ENCODE assay signal across 15 mouse cellular contexts in genomic region chr2:121188530-121188929, GRCm38 (mm10). TPM values are rescaled to one million over a fixed set of nuclear protein-coding genes. Genes with fewer than 3 reads are reported as not detected.
A peak's percentile ranks its signal among the peaks of the same experiment; 100 is the strongest.
DNase-seq lines count a peak whose midpoint lies in the region; ATAC-seq and TF ChIP-seq lines count a peak whose summit lies in the region.
"Had no signal": no experiment of that assay in that cellular context is flagged by ENCODE, and none has a peak within 500 bp of the region (broad histone marks: within the 10 kb centered on the region; RNA-seq: fewer than 3 reads in every experiment).

No protein-coding gene starts in this region.

- no peaks in the 10 kb centered on the region for H3K9me3 ChIP-seq in forebrain, postnatal 0 days (ENCODE audit: low read length)
- H3K9me3 ChIP-seq in forebrain, embryonic 14.5 days (replicated peaks; ENCODE audit: control insufficient read depth, low read length) = no peaks in the 10 kb centered on the region
- no peaks in the 10 kb centered on the region for H3K9me3 ChIP-seq in kidney, postnatal 0 days (replicated peaks; ENCODE audit: low read length)
- no peaks in the 10 kb centered on the region for H3K9me3 ChIP-seq in kidney, embryonic 14.5 days (ENCODE audit: control insufficient read depth, low read length)
- H3K9me3 ChIP-seq in stomach, postnatal 0 days (ENCODE audit: control insufficient read depth, low read length) = no peaks in the 10 kb centered on the region
- H3K9me3 ChIP-seq: liver, embryonic 12.5 days; midbrain, embryonic 12.5 days had no signal

- no peak overlapping the region for H3K4me2 ChIP-seq in forebrain, postnatal 0 days (ENCODE audit: low read depth)
- no peak overlapping the region for H3K4me2 ChIP-seq in forebrain, embryonic 14.5 days (ENCODE audit: low read length)
- H3K4me2 ChIP-seq in kidney, postnatal 0 days (ENCODE audit: low read length) = no peak overlapping the region
- H3K4me2 ChIP-seq in kidney, embryonic 14.5 days (replicated peaks; ENCODE audit: low read depth, low read length) = no peak overlapping the region
- H3K4me2 ChIP-seq in stomach, postnatal 0 days (replicated peaks; ENCODE audit: low read depth) = no peak overlapping the region
- H3K4me2 ChIP-seq: liver, embryonic 12.5 days; midbrain, embryonic 12.5 days had no signal

- H3K4me3 ChIP-seq in forebrain, postnatal 0 days (ENCODE audit: low read depth, low read length) = no peak overlapping the region
- no peak overlapping the region for H3K4me3 ChIP-seq in forebrain, embryonic 14.5 days (ENCODE audit: low read depth, low read length)
- no peak overlapping the region for H3K4me3 ChIP-seq in kidney, postnatal 0 days (replicated peaks; ENCODE audit: low read depth, low read length)
- H3K4me3 ChIP-seq in kidney, embryonic 14.5 days (ENCODE audit: low read length) = no peak overlapping the region
- no peak overlapping the region for H3K4me3 ChIP-seq in stomach, postnatal 0 days (ENCODE audit: low read depth, low read length)
- H3K4me3 ChIP-seq: liver, embryonic 12.5 days; midbrain, embryonic 12.5 days had no signal

- DNase-seq in forebrain, postnatal 0 days = no peak
- no peak for DNase-seq in forebrain, embryonic 14.5 days (ENCODE audit: low spot score)
- no peak for DNase-seq in kidney, postnatal 0 days (ENCODE audit: low spot score)
- DNase-seq in retina, postnatal 1 day = peak; percentile 3
- no peak for DNase-seq in retina, embryonic 14.5 days (ENCODE audit: low spot score)
- DNase-seq in stomach, postnatal 0 days (ENCODE audit: low spot score) = no peak
- no peak for DNase-seq in right cerebral cortex, adult 18-20 months
- DNase-seq: cerebellum, adult 11 months; heart, adult 18-20 months; kidney, postnatal 14 days; lung, postnatal 36 days had no signal

- ATAC-seq in forebrain, postnatal 0 days = no peak
- ATAC-seq in forebrain, embryonic 14.5 days = no peak
- no peak for ATAC-seq in kidney, postnatal 0 days (replicated peaks; ENCODE audit: low FRiP score, low read depth)
- no peak for ATAC-seq in kidney, embryonic 14.5 days (ENCODE audit: low FRiP score, low TSS enrichment)
- ATAC-seq in stomach, postnatal 0 days (ENCODE audit: low FRiP score, low TSS enrichment) = no peak
- ATAC-seq: hindbrain, embryonic 16.5 days; liver, embryonic 12.5 days had no signal

- H3K27me3 ChIP-seq in forebrain, postnatal 0 days (ENCODE audit: insufficient read depth, low read length) = no peaks in the 10 kb centered on the region
- no peaks in the 10 kb centered on the region for H3K27me3 ChIP-seq in forebrain, embryonic 14.5 days (replicated peaks; ENCODE audit: control insufficient read depth, insufficient read depth, low read length)
- no peaks in the 10 kb centered on the region for H3K27me3 ChIP-seq in kidney, postnatal 0 days (ENCODE audit: insufficient read depth, low read length)
- no peaks in the 10 kb centered on the region for H3K27me3 ChIP-seq in kidney, embryonic 14.5 days (ENCODE audit: control insufficient read depth, insufficient read depth, low read length)
- no peaks in the 10 kb centered on the region for H3K27me3 ChIP-seq in stomach, postnatal 0 days (ENCODE audit: control insufficient read depth, insufficient read depth, low read length)
- H3K27me3 ChIP-seq: liver, embryonic 12.5 days; midbrain, embryonic 12.5 days had no signal

- H3K27ac ChIP-seq in forebrain, postnatal 0 days (ENCODE audit: low read depth, low read length) = no peak overlapping the region
- no peak overlapping the region for H3K27ac ChIP-seq in forebrain, embryonic 14.5 days (ENCODE audit: low read depth, low read length)
- H3K27ac ChIP-seq in kidney, postnatal 0 days = no peak overlapping the region
- no peak overlapping the region for H3K27ac ChIP-seq in kidney, embryonic 14.5 days (ENCODE audit: low read depth, low read length)
- H3K27ac ChIP-seq in stomach, postnatal 0 days (replicated peaks) = no peak overlapping the region
- H3K27ac ChIP-seq: liver, embryonic 12.5 days; midbrain, embryonic 12.5 days had no signal

- peaks cover 75% of the 10 kb centered on the region for H3K36me3 ChIP-seq in forebrain, postnatal 0 days (ENCODE audit: insufficient read depth)
- H3K36me3 ChIP-seq in forebrain, embryonic 14.5 days (ENCODE audit: control insufficient read depth, insufficient read depth, low read length) = peaks cover 89% of the 10 kb centered on the region
- peaks cover 74% of the 10 kb centered on the region for H3K36me3 ChIP-seq in kidney, postnatal 0 days (ENCODE audit: insufficient read depth, low read length)
- peaks cover 94% of the 10 kb centered on the region for H3K36me3 ChIP-seq in kidney, embryonic 14.5 days (ENCODE audit: control insufficient read depth, insufficient read depth, low read length)
- peaks cover 41% of the 10 kb centered on the region for H3K36me3 ChIP-seq in stomach, postnatal 0 days (ENCODE audit: control insufficient read depth, insufficient read depth, low read length)

- H3K9ac ChIP-seq in forebrain, postnatal 0 days = no peak overlapping the region
- H3K9ac ChIP-seq in forebrain, embryonic 14.5 days (ENCODE audit: low read length) = no peak overlapping the region
- H3K9ac ChIP-seq in kidney, postnatal 0 days (ENCODE audit: low read depth, low read length) = no peak overlapping the region
- no peak overlapping the region for H3K9ac ChIP-seq in kidney, embryonic 14.5 days (ENCODE audit: low read depth, low read length)
- H3K9ac ChIP-seq in stomach, postnatal 0 days (ENCODE audit: low read length) = no peak overlapping the region
- H3K9ac ChIP-seq: liver, embryonic 12.5 days; midbrain, embryonic 12.5 days had no signal

- no peak for TF ChIP-seq EP300 in stomach, postnatal 0 days (optimal IDR thresholded peaks at IDR 0.05)

- TF ChIP-seq CTCF in forebrain, postnatal 0 days (IDR thresholded peaks at IDR 0.05; ENCODE audit: low read depth) = peak; percentile 37; the same call in 1 of the 2 replicates
- peak; percentile 42; the same call in 1 of the 2 replicates for TF ChIP-seq CTCF in kidney, postnatal 0 days (IDR thresholded peaks at IDR 0.05; ENCODE audit: low read depth)
- TF ChIP-seq CTCF in stomach, postnatal 0 days (IDR thresholded peaks at IDR 0.05; ENCODE audit: low read depth) = peak; percentile 56

- no peaks in the 10 kb centered on the region for H3K4me1 ChIP-seq in forebrain, postnatal 0 days (ENCODE audit: insufficient read depth)
- H3K4me1 ChIP-seq in forebrain, embryonic 14.5 days (ENCODE audit: control insufficient read depth, insufficient read depth, low read length) = no peaks in the 10 kb centered on the region
- H3K4me1 ChIP-seq in kidney, postnatal 0 days (replicated peaks; ENCODE audit: insufficient read depth, low read length) = no peaks in the 10 kb centered on the region
- no peaks in the 10 kb centered on the region for H3K4me1 ChIP-seq in kidney, embryonic 14.5 days (ENCODE audit: control insufficient read depth, insufficient read depth, low read length)
- H3K4me1 ChIP-seq in stomach, postnatal 0 days (replicated peaks; ENCODE audit: control insufficient read depth, insufficient read depth) = no peaks in the 10 kb centered on the region
- H3K4me1 ChIP-seq: liver, embryonic 12.5 days; midbrain, embryonic 12.5 days had no signal

- 79% methylated on average over 1 of the region's 1 CpGs for WGBS in forebrain, postnatal 0 days
- WGBS in forebrain, embryonic 14.5 days = 89% methylated on average over 1 of the region's 1 CpGs
- WGBS in kidney, postnatal 0 days = 72% methylated on average over 1 of the region's 1 CpGs
- 68% methylated on average over 1 of the region's 1 CpGs for WGBS in kidney, embryonic 14.5 days
- WGBS in stomach, postnatal 0 days = 79% methylated on average over 1 of the region's 1 CpGs

RNA-seq across cellular contexts. Expression of gene Zscan29, which starts 17.6 kb away (rescaled TPM):
- total RNA-seq in forebrain, postnatal 0 days (2014; rRNA removed) = 7.4 and 8.0 TPM in 2 replicates
- 3.5 and 4.9 TPM in 2 replicates for polyA plus RNA-seq in forebrain, postnatal 0 days (2015; fragmentation: Nextera tagmentation; extraction: Ambion mirVana)
- polyA plus RNA-seq in forebrain, embryonic 14.5 days (2014; fragmentation: Nextera tagmentation; extraction: Ambion mirVana) = 8.5 and 9.7 TPM in 2 replicates
- polyA plus RNA-seq in kidney, postnatal 0 days (2015; fragmentation: Nextera tagmentation; extraction: Ambion mirVana) = 10.6 and 10.8 TPM in 2 replicates
- 9.6 and 13.3 TPM in 2 replicates for polyA plus RNA-seq in kidney, embryonic 14.5 days (2014; fragmentation: Nextera tagmentation; extraction: Ambion mirVana)
- 5.5 and 5.8 TPM in 2 replicates for polyA plus RNA-seq in stomach, postnatal 0 days (2015; fragmentation: Nextera tagmentation; extraction: Ambion mirVana)

RNA-seq across cellular contexts. Expression of gene Tubgcp4, which starts 18.1 kb away (rescaled TPM):
- 26.1 and 29.7 TPM in 2 replicates for total RNA-seq in forebrain, postnatal 0 days (2014; rRNA removed)
- 12.4 and 18.5 TPM in 2 replicates for polyA plus RNA-seq in forebrain, postnatal 0 days (2015; fragmentation: Nextera tagmentation; extraction: Ambion mirVana)
- 38.9 and 43.7 TPM in 2 replicates for polyA plus RNA-seq in forebrain, embryonic 14.5 days (2014; fragmentation: Nextera tagmentation; extraction: Ambion mirVana)
- polyA plus RNA-seq in kidney, postnatal 0 days (2015; fragmentation: Nextera tagmentation; extraction: Ambion mirVana) = 27.6 and 29.2 TPM in 2 replicates
- 36.4 and 59.9 TPM in 2 replicates for polyA plus RNA-seq in kidney, embryonic 14.5 days (2014; fragmentation: Nextera tagmentation; extraction: Ambion mirVana)
- polyA plus RNA-seq in stomach, postnatal 0 days (2015; fragmentation: Nextera tagmentation; extraction: Ambion mirVana) = 14.2 and 15.4 TPM in 2 replicates

RNA-seq across cellular contexts. Expression of gene Lcmt2, which starts 48.1 kb away (rescaled TPM):
- total RNA-seq in forebrain, postnatal 0 days (2014; rRNA removed) = 8.6 and 12.0 TPM in 2 replicates
- 13.2 and 16.3 TPM in 2 replicates for polyA plus RNA-seq in forebrain, postnatal 0 days (2015; fragmentation: Nextera tagmentation; extraction: Ambion mirVana)
- 22.7 and 27.8 TPM in 2 replicates for polyA plus RNA-seq in forebrain, embryonic 14.5 days (2014; fragmentation: Nextera tagmentation; extraction: Ambion mirVana)
- polyA plus RNA-seq in kidney, postnatal 0 days (2015; fragmentation: Nextera tagmentation; extraction: Ambion mirVana) = 26.7 and 28.4 TPM in 2 replicates
- 15.0 and 22.1 TPM in 2 replicates for polyA plus RNA-seq in kidney, embryonic 14.5 days (2014; fragmentation: Nextera tagmentation; extraction: Ambion mirVana)
- 12.6 and 14.9 TPM in 2 replicates for polyA plus RNA-seq in stomach, postnatal 0 days (2015; fragmentation: Nextera tagmentation; extraction: Ambion mirVana)

RNA-seq across cellular contexts. Expression of gene Adal, which starts 48.3 kb away (rescaled TPM):
- total RNA-seq in forebrain, postnatal 0 days (2014; rRNA removed) = 21.8 and 24.2 TPM in 2 replicates
- polyA plus RNA-seq in forebrain, postnatal 0 days (2015; fragmentation: Nextera tagmentation; extraction: Ambion mirVana) = 19.4 and 23.4 TPM in 2 replicates
- 37.2 and 38.0 TPM in 2 replicates for polyA plus RNA-seq in forebrain, embryonic 14.5 days (2014; fragmentation: Nextera tagmentation; extraction: Ambion mirVana)
- 21.1 and 21.2 TPM in 2 replicates for polyA plus RNA-seq in kidney, postnatal 0 days (2015; fragmentation: Nextera tagmentation; extraction: Ambion mirVana)
- 16.0 and 22.7 TPM in 2 replicates for polyA plus RNA-seq in kidney, embryonic 14.5 days (2014; fragmentation: Nextera tagmentation; extraction: Ambion mirVana)
- 9.6 and 9.7 TPM in 2 replicates for polyA plus RNA-seq in stomach, postnatal 0 days (2015; fragmentation: Nextera tagmentation; extraction: Ambion mirVana)
